Mouse (Mus musculus): ENCODE results near the gene Sla2. TPM values are rescaled to one million over a fixed set of nuclear protein-coding genes. Genes with fewer than 3 reads are reported as not detected.
A peak's percentile ranks its signal among the peaks of the same experiment; 100 is the strongest.
"Not testable (repeated sequence)": the region's sequence is repeated elsewhere in the genome, so short reads cannot be mapped to it uniquely, and the experiment has no call there.

The Sla2 gene
- polyA plus RNA-seq, 1 experiment from 2014 or later, result 2.4 TPM

- peaks cover 11% of the 10 kb centered on the region; the same call in 1 of the 2 replicates for H3K4me1 ChIP-seq (ENCODE audit: insufficient read depth)
- H3K9me3 ChIP-seq (ENCODE audit: low read length), result no peaks in the 10 kb centered on the region
- 0 out of 2 replicates have a peak within 1 kb of the TSS, but pooled peaks have one; percentile 19 for H3K4me3 ChIP-seq (ENCODE audit: low read depth, low read length)
- H3K36me3 ChIP-seq (replicated peaks; ENCODE audit: insufficient read depth, low read length), result peaks cover 12% of the 10 kb centered on the region
- no peak for TF ChIP-seq CTCF (IDR thresholded peaks at IDR 0.05; ENCODE audit: low read depth)
- TF ChIP-seq EP300 (IDR thresholded peaks at IDR 0.05; ENCODE audit: low read depth), result no peak
- H3K27ac ChIP-seq (ENCODE audit: low read depth), result peak within 1 kb of the TSS; percentile 82
- DNase-seq, result no peak
- 76% methylated on average over 2 of the region's 2 CpGs for WGBS (ENCODE audit: insufficient replicate concordance)
- peak within 1 kb of the TSS; percentile 30 for H3K4me2 ChIP-seq (ENCODE audit: low read depth, low read length)
- H3K27me3 ChIP-seq (ENCODE audit: insufficient read depth, low read length), result no peaks in the 10 kb centered on the region
- no peak for ATAC-seq
- peak within 1 kb of the TSS; percentile 27; the same call in 1 of the 2 replicates for H3K9ac ChIP-seq (replicated peaks)
Observed at GRCm38 (mm10) chr2:156857835-156858234, 29.2 kb downstream of the Sla2 start, which contains the start of gene 4930518I15Rik. Gene 4930518I15Rik (minus strand): TSS chr2:156857946.

DNA sequence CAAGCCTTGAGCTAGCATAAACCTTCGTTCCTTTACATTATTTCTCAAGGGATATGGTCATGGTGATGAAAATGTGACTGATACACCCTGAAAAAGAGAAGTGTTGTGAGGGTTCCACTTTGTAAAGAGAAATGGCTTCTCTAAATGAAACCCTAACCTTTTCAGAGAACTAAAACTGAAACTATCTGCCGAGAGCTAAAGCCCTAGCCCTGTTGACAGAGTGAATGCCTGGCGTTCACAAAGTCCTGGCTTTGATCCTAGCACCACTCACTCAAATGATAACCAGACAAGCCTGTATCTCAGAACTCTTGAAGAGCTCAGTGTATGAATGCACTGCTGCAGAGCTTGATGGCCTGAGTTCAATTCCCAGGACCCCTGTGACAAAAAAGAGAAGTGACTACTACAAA lies 29.6 kb downstream of the Sla2 start:
- ATAC-seq (no peak), DNase-seq (no peak)
- peaks cover 11% of the 10 kb centered on the region; the same call in 1 of the 2 replicates for H3K4me1 ChIP-seq (ENCODE audit: insufficient read depth)
- H3K27ac ChIP-seq (ENCODE audit: low read depth), result peak overlapping the region; percentile 82
- H3K9ac ChIP-seq (replicated peaks), result peak overlapping the region; percentile 27; the same call in 1 of the 2 replicates
- no peaks in the 10 kb centered on the region for H3K9me3 ChIP-seq (ENCODE audit: low read length)
- 44% methylated on average over 3 of the region's 3 CpGs for WGBS (ENCODE audit: insufficient replicate concordance)
- H3K4me3 ChIP-seq (ENCODE audit: low read depth, low read length), result 0 out of 2 replicates have a peak overlapping the region, but pooled peaks have one; percentile 19
- H3K4me2 ChIP-seq (ENCODE audit: low read depth, low read length), result peak overlapping the region; percentile 30
- no peaks in the 10 kb centered on the region for H3K27me3 ChIP-seq (ENCODE audit: insufficient read depth, low read length)
- no peak for TF ChIP-seq CTCF (IDR thresholded peaks at IDR 0.05; ENCODE audit: low read depth)
- no peak for TF ChIP-seq EP300 (IDR thresholded peaks at IDR 0.05; ENCODE audit: low read depth)
- H3K36me3 ChIP-seq (replicated peaks; ENCODE audit: insufficient read depth, low read length), result peaks cover 12% of the 10 kb centered on the region

- whole genome bisulfite sequencing (ENCODE audit: insufficient replicate concordance), result 82% methylated on average over 1 of the region's 1 CpGs
- H3K36me3 ChIP-seq (replicated peaks; ENCODE audit: insufficient read depth, low read length), result peaks cover 16% of the 10 kb centered on the region
- no peak for TF ChIP-seq CTCF (IDR thresholded peaks at IDR 0.05; ENCODE audit: low read depth)
- no peak for TF ChIP-seq EP300 (IDR thresholded peaks at IDR 0.05; ENCODE audit: low read depth)
Observed at GRCm38 (mm10) chr2:156856311-156856710, 30.7 kb downstream of the Sla2 start.

DNA sequence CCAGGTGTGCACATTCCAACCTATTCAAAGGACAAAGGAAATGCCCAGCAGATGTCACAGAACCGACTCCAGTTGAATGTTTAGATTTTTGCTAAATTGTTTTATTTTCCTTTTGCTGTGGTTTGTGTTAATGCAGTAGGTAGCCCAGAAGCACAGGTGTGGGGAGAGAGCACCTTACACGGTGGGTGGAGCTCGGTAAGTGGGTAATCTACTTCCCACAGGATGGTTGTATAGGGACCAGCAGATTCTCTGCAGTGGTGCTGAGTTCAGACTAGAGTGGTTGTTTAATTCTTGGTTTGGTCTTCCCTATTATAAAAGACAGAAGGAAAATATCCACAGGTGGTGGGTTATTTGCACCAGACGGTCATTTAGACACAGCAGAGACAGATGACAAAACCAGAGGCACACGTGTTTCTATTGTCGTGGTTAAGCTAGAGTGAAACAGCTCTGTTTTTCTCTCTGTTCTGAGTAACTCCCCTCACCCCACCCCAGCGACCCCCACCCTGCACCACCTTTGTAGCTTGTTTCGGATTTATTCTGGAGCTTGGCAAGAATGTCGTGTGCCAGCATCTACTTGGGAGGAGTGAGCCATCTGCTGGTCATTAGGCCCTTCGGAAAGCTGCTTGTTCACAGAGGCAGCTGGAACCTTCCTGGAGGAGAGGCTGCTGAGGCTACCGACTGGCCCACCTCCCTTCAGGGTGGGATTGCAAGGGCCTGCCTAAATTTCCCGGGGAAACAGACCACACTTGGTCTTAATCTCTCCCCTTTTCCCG lies 32.8 kb downstream of the Sla2 start:
- not testable (repeated sequence) for H3K27ac ChIP-seq (ENCODE audit: low read depth); H3K9ac ChIP-seq (replicated peaks); H3K27me3 ChIP-seq (ENCODE audit: insufficient read depth, low read length); ATAC-seq; H3K9me3 ChIP-seq (ENCODE audit: low read length); H3K4me2 ChIP-seq (ENCODE audit: low read depth, low read length); H3K4me3 ChIP-seq (ENCODE audit: low read depth, low read length); DNase-seq
- peaks cover 19% of the 10 kb centered on the region for H3K36me3 ChIP-seq (replicated peaks; ENCODE audit: insufficient read depth, low read length)
- TF ChIP-seq CTCF (IDR thresholded peaks at IDR 0.05; ENCODE audit: low read depth), result peak; percentile 57
- H3K4me1 ChIP-seq (ENCODE audit: insufficient read depth), result peaks cover 22% of the 10 kb centered on the region
- 66% methylated on average over 13 of the region's 13 CpGs for WGBS (ENCODE audit: insufficient replicate concordance)

More at GRCm38 (mm10) chr2:156856311-156856710, 30.7 kb downstream of the Sla2 start:
- ATAC-seq, result no peak
- H3K27ac ChIP-seq (ENCODE audit: low read depth), result 0 out of 2 replicates have a peak overlapping the region, but pooled peaks have one; percentile 82
- no peak overlapping the region for H3K4me2 ChIP-seq (ENCODE audit: low read depth, low read length)
- H3K4me3 ChIP-seq (ENCODE audit: low read depth, low read length), result no peak overlapping the region
- DNase-seq, result no peak
- H3K4me1 ChIP-seq (ENCODE audit: insufficient read depth), result peaks cover 6% of the 10 kb centered on the region
- H3K9ac ChIP-seq (replicated peaks), result no peak overlapping the region
- H3K27me3 ChIP-seq (ENCODE audit: insufficient read depth, low read length), result no peaks in the 10 kb centered on the region
- H3K9me3 ChIP-seq (ENCODE audit: low read length), result no peaks in the 10 kb centered on the region

DNA sequence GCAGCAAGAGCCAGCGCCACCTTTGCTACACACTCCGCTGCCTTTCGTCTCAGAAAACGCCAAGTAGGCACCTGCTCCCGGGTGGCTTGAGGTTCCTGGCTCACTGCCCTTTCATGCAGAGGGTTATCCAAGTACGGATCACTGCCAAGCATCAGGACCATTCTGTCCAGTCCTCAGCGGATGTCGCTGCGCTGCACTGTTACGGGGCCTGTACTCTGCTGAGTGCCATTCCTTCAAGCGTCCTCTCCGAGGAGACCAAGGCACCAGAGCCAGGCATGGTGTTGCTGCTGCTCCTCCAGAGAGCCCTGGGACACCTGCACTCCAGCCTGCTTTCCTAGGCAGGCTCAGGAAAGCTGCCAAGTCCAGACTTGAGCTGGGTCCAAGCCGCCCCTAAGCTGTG lies 33.4 kb downstream of the Sla2 start:
- not testable (repeated sequence) for H3K27me3 ChIP-seq (ENCODE audit: insufficient read depth, low read length); H3K4me2 ChIP-seq (ENCODE audit: low read depth, low read length); DNase-seq; ATAC-seq; H3K4me3 ChIP-seq (ENCODE audit: low read depth, low read length); H3K9ac ChIP-seq (replicated peaks); H3K27ac ChIP-seq (ENCODE audit: low read depth); H3K9me3 ChIP-seq (ENCODE audit: low read length)
- H3K4me1 ChIP-seq (ENCODE audit: insufficient read depth), result peaks cover 22% of the 10 kb centered on the region
- 99% methylated on average over 7 of the region's 13 CpGs for WGBS (ENCODE audit: insufficient replicate concordance)
- H3K36me3 ChIP-seq (replicated peaks; ENCODE audit: insufficient read depth, low read length), result peaks cover 17% of the 10 kb centered on the region

DNA sequence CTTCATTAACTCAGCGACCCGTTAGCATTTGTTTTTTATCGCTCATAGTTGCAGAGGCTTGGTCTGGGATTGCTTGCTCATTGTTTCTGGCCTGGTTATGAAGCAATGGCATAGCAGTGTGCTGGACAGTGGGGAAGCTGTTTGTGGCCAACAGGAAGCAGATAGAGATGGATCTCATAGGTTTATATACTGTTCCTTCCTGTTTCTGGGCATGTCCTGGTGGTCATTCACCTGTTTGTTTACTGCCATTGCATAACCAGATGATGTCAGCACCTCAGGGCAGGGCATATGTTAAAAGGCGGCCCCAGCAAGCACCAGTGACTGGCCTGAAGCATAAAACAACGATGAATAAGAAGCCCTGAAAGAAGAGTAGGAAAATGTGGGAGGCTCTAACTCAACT lies 36.5 kb downstream of the Sla2 start:
- Histone ChIP-seq H3K9ac (replicated peaks) (no peak overlapping the region), H3K27ac (ENCODE audit: low read depth) (peak overlapping the region; percentile 79), H3K9me3 (ENCODE audit: low read length) (no peaks in the 10 kb centered on the region), H3K27me3 (ENCODE audit: insufficient read depth, low read length) (no peaks in the 10 kb centered on the region), H3K4me2 (ENCODE audit: low read depth, low read length) (no peak overlapping the region), H3K4me1 (ENCODE audit: insufficient read depth) (peaks cover 21% of the 10 kb centered on the region), H3K36me3 (replicated peaks; ENCODE audit: insufficient read depth, low read length) (peaks cover 21% of the 10 kb centered on the region; the same call in 1 of the 2 replicates), H3K4me3 (ENCODE audit: low read depth, low read length) (no peak overlapping the region)
- TF ChIP-seq CTCF (IDR thresholded peaks at IDR 0.05; ENCODE audit: low read depth) (no peak), EP300 (IDR thresholded peaks at IDR 0.05; ENCODE audit: low read depth) (peak; percentile 87)
- WGBS (ENCODE audit: insufficient replicate concordance), result 55% methylated on average over 5 of the region's 5 CpGs
- DNase-seq, result peak; percentile 64
- peak; percentile 96 for ATAC-seq

Data from liver, postnatal 0 days (tissue).